Mouse (Mus musculus) spleen, adult 2 months (tissue): Measurements from ENCODE around the gene Cxcr5. TPM values are rescaled to one million over a fixed set of nuclear protein-coding genes. Genes with fewer than 3 reads are reported as not detected.

Experiments used
- DNase-seq, 2 experiments: peaks; one replicate each; pipeline versions ENCODE4 v3.0.0 to v3.0.0-alpha.2; 2012 to 2021; ENCODE audit warnings: low spot score in 2 of 2, low read depth in 1 of 2
- H3K27ac ChIP-seq: fragments of 200-500 bp; 2 replicates; pipeline ENCODE4 v1.5.1; 2012; ENCODE audit warnings: low read length, inconsistent platforms; ENCODE audit not compliant: insufficient read depth
- H3K27me3 ChIP-seq: fragments of 200-500 bp; 2 replicates; pipeline ENCODE4 v1.6.1; 2012; ENCODE audit warnings: mild to moderate bottlenecking, moderate library complexity, low read length, inconsistent platforms; ENCODE audit not compliant: control insufficient read depth, insufficient read depth
- H3K36me3 ChIP-seq: fragments of 200-500 bp; 2 replicates; pipeline ENCODE4 v1.6.1; 2012; ENCODE audit warnings: mild to moderate bottlenecking, low read length, inconsistent platforms; ENCODE audit not compliant: control insufficient read depth, insufficient read depth
- H3K4me1 ChIP-seq: fragments of 200-500 bp; 2 replicates; pipeline ENCODE4 v1.6.1; 2011; ENCODE audit warnings: inconsistent platforms; ENCODE audit not compliant: control insufficient read depth, insufficient read depth, insufficient read length
- H3K4me3 ChIP-seq: fragments of 200-500 bp; 2 replicates; pipeline ENCODE4 v1.5.1; 2011; ENCODE audit warnings: mild to moderate bottlenecking, inconsistent platforms; ENCODE audit not compliant: insufficient read depth, insufficient read length; ENCODE audit errors: extremely low read depth
- CTCF ChIP-seq: fragments of 200-500 bp; IDR thresholded peaks from 2 replicates; pipeline ENCODE4 v1.5.1; 2011; ENCODE audit warnings: mild to moderate bottlenecking, inconsistent platforms; ENCODE audit not compliant: insufficient read depth, insufficient read length, insufficient replicate concordance; ENCODE audit errors: extremely low read depth
- POLR2A ChIP-seq: fragments of 200-500 bp; IDR thresholded peaks from 2 replicates; pipeline ENCODE4 v1.6.1; 2011; ENCODE audit warnings: low read depth, low read length, inconsistent platforms
- WGBS: fragments of 180-500 bp; shearing (Covaris S2); methylation state at CpG from one replicate; pipeline ENCODE4 v1.1.7; 2018; 5-methylcytosine and 5-hydroxymethylcytosine counted together
- polyA plus RNA-seq: library from polyadenylated mRNA; depleted of rRNA; stranded (reverse); fragments of >200 nt; gene quantifications from 2 replicates; pipeline ENCODE4 v1.2.3, GENCODE M21; 2012

Gene Cxcr5
- polyA plus RNA-seq, 1 experiment, result 133 TPM

GRCm38 (mm10) chr9:44575095-44575494, 13.4 kb upstream of the Cxcr5 start:
- H3K4me1 ChIP-seq, result peaks cover 30% of the 10 kb centered on the region
- H3K27me3 ChIP-seq, result no peaks in the 10 kb centered on the region
- no peak for TF ChIP-seq POLR2A
- TF ChIP-seq CTCF, result no peak
- H3K36me3 ChIP-seq, result no peaks in the 10 kb centered on the region
- peak in 1 of 2 experiments; percentile 34 for DNase-seq
- peak overlapping the region; percentile 51 for H3K27ac ChIP-seq
- H3K4me3 ChIP-seq, result no peak overlapping the region
- 69% methylated on average over 2 of the region's 2 CpGs for WGBS

- peaks cover 32% of the 10 kb centered on the region for H3K4me1 ChIP-seq
- DNase-seq, result no peak
- no peaks in the 10 kb centered on the region for H3K27me3 ChIP-seq
- 39% methylated on average over 4 of the region's 4 CpGs for WGBS
- TF ChIP-seq POLR2A, result no peak
- no peak for TF ChIP-seq CTCF
- no peaks in the 10 kb centered on the region for H3K36me3 ChIP-seq
- peak overlapping the region; percentile 19 for H3K27ac ChIP-seq
- no peak overlapping the region for H3K4me3 ChIP-seq
Observed at GRCm38 (mm10) chr9:44573306-44573705, 11.6 kb upstream of the Cxcr5 start.

- TF ChIP-seq CTCF (no peak), POLR2A (peak; percentile 20)
- peak overlapping the region; percentile 92 for H3K27ac ChIP-seq
- no peaks in the 10 kb centered on the region for H3K27me3 ChIP-seq
- H3K4me3 ChIP-seq, result no peak overlapping the region
- no peaks in the 10 kb centered on the region for H3K36me3 ChIP-seq
- peak; percentile 75 to 82 for DNase-seq
- peaks cover 36% of the 10 kb centered on the region for H3K4me1 ChIP-seq
- 44% methylated on average over 12 of the region's 12 CpGs for WGBS
Observed at GRCm38 (mm10) chr9:44570939-44571382, 9.3 kb upstream of the Cxcr5 start.

GRCm38 (mm10) chr9:44568083-44568455, 6.4 kb upstream of the Cxcr5 start:
- Histone ChIP-seq H3K27ac (peak overlapping the region; percentile 94), H3K36me3 (no peaks in the 10 kb centered on the region), H3K4me1 (peaks cover 41% of the 10 kb centered on the region; the same call in 1 of the 2 replicates), H3K4me3 (no peak overlapping the region; the same call in 1 of the 2 replicates), H3K27me3 (no peaks in the 10 kb centered on the region)
- TF ChIP-seq POLR2A, result no peak
- TF ChIP-seq CTCF, result no peak
- WGBS, result 6% methylated on average over 7 of the region's 7 CpGs
- DNase-seq, result peak in 1 of 2 experiments; percentile 78

DNA sequence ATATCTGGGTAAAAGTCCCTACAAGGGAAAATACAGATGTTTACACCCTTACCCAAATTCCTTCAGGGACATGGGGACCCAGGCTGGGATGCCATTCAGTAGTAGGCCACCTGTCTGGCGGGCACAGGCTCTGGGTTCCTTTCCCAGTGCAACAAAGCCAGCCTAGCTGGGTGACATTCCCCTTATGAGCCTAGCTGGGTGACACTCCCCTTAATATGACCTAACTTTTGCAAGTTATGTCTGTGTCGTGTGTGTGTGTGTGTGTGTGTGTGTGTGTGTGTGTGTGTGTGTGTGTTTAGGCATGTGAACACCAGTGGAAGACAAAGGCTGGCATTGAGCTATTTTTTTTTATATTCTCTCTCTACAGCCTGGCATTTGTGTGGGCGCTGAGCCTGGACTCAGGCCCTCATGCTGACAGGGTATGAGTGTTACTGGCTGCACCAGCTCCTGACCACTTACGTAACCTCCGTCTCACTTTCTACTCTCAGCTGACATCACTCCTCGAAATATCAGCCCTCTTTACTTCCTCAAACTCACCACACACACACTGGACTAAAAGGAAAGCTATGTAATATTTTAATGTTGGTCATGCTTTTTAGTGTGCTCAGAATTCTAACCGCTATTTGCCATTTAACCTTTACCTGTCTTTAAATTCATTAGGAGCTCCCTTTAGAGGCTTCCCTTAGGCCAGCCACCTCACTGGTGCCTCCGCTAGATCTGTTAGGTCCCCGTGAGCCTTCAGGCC, 5.8 kb upstream of the Cxcr5 start:
- H3K27me3 ChIP-seq, result no peaks in the 10 kb centered on the region
- TF ChIP-seq CTCF (no peak), POLR2A (no peak)
- H3K4me3 ChIP-seq, result no peak overlapping the region; the same call in 1 of the 2 replicates
- WGBS, result 29% methylated on average over 9 of the region's 9 CpGs
- peaks cover 44% of the 10 kb centered on the region; the same call in 1 of the 2 replicates for H3K4me1 ChIP-seq
- DNase-seq, result peak; percentile 39 to 82
- H3K36me3 ChIP-seq, result no peaks in the 10 kb centered on the region
- peak overlapping the region; percentile 94 for H3K27ac ChIP-seq

DNA sequence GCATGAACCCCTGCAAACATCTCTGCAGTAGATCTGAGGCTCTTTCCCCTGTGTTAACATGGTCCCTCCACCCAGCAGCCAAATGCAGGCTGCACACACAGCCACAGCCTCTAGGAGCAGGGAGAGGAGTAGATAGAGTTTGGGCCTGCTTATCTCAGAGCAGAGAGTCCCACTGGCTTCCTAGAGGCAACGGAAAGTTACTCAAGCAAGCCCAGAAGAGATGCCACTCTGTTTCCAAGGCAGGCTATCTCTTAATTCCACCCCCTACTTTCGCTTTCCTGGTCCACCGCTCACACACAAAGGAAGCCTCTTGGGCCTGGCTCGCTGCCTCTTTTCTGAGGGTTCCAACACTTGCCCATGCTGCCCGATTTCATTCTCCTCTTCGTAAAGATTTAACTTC, 3.7 kb upstream of the Cxcr5 start:
- no peaks in the 10 kb centered on the region for H3K27me3 ChIP-seq
- no peak overlapping the region for H3K4me3 ChIP-seq
- WGBS, result 29% methylated on average over 6 of the region's 6 CpGs
- peak in 1 of 2 experiments; percentile 25 for DNase-seq
- H3K36me3 ChIP-seq, result no peaks in the 10 kb centered on the region
- no peak for TF ChIP-seq CTCF
- no peak for TF ChIP-seq POLR2A
- H3K4me1 ChIP-seq, result peaks cover 32% of the 10 kb centered on the region; the same call in 1 of the 2 replicates
- H3K27ac ChIP-seq, result peak overlapping the region; percentile 45

- Histone ChIP-seq H3K4me3 (no peak overlapping the region), H3K27me3 (no peaks in the 10 kb centered on the region), H3K27ac (no peak overlapping the region), H3K4me1 (peaks cover 23% of the 10 kb centered on the region; the same call in 1 of the 2 replicates), H3K36me3 (no peaks in the 10 kb centered on the region)
- no peak for DNase-seq
- TF ChIP-seq CTCF (no peak), POLR2A (no peak)
- 63% methylated on average over 12 of the region's 12 CpGs for WGBS
Observed at GRCm38 (mm10) chr9:44562936-44563335, 1.3 kb upstream of the Cxcr5 start.
